Mouse (Mus musculus) G1E (cell line): ENCODE measurements around the gene Lmod1. TPM values are rescaled to one million over a fixed set of nuclear protein-coding genes. Genes with fewer than 3 reads are reported as not detected.

Experiments used
- ATAC-seq: 2 replicates; pipeline ENCODE4 v1.8.0; 2016; ENCODE audit warnings: mild to moderate bottlenecking; ENCODE audit not compliant: insufficient number of reproducible peaks, poor library complexity, low FRiP score, severe bottlenecking; ENCODE audit errors: extremely low read depth
- DNase-seq: peaks from one replicate; pipeline ENCODE4 v3.0.0; 2012; ENCODE audit warnings: low spot score
- H3K27me3 ChIP-seq: 2 replicates; pipeline ENCODE4 v1.6.1; 2012; ENCODE audit warnings: mild to moderate bottlenecking, low read length, inconsistent platforms; ENCODE audit not compliant: insufficient read depth
- H3K36me3 ChIP-seq: replicated peaks from 2 replicates; pipeline ENCODE3; 2012; ENCODE audit warnings: mild to moderate bottlenecking, inconsistent platforms
- H3K4me1 ChIP-seq: 2 replicates; pipeline ENCODE4 v1.6.1; 2012; ENCODE audit warnings: low read depth, low read length, inconsistent platforms, mixed read lengths; ENCODE audit not compliant: insufficient read depth
- H3K4me3 ChIP-seq: 2 replicates; pipeline ENCODE4 v1.5.1; 2012; ENCODE audit warnings: low read depth, mild to moderate bottlenecking, inconsistent platforms, low read length, moderate library complexity, mixed read lengths
- H3K9me3 ChIP-seq: replicated peaks from 2 replicates; pipeline ENCODE4 v1.6.1; 2012; ENCODE audit warnings: inconsistent platforms
- CTCF ChIP-seq: IDR thresholded peaks from 2 replicates; pipeline ENCODE4 v1.5.1; 2012; ENCODE audit warnings: low read depth, low read length, inconsistent platforms, mixed read lengths
- GATA1 ChIP-seq: IDR thresholded peaks from 2 replicates; pipeline ENCODE4 v1.6.1; 2012; ENCODE audit warnings: borderline replicate concordance, low read length, inconsistent platforms, mixed read lengths
- GATA2 ChIP-seq: IDR thresholded peaks from 2 replicates; pipeline ENCODE4 v1.6.1; 2012; ENCODE audit warnings: low read depth, low read length, inconsistent platforms, borderline replicate concordance
- POLR2AphosphoS5 ChIP-seq: IDR thresholded peaks from 2 replicates; pipeline ENCODE4 v1.6.1; 2012; ENCODE audit warnings: low read depth, low read length, inconsistent platforms; ENCODE audit not compliant: insufficient replicate concordance
- TAL1 ChIP-seq: conservative IDR thresholded peaks from 2 replicates; pipeline ENCODE4 v1.6.1; 2012; ENCODE audit warnings: low read depth, low read length, inconsistent platforms, mixed read lengths
- polyA plus RNA-seq: library from polyadenylated mRNA; stranded (reverse); fragments of >175 nt; gene quantifications from 2 replicates; pipeline ENCODE4 v1.2.3, GENCODE M21; 2012
- total RNA-seq, 2 experiments: library from RNA; stranded (forward) in 1 of 2; stranded (reverse) in 1 of 2; fragments of 200-1000 nt in 1 of 2; fragments of >200 nt in 1 of 2; fragmentation: Nextera tagmentation in 1 of 2; gene quantifications; 2 replicates each; pipeline ENCODE4 v1.2.3; 2014 to 2017

Lmod1 gene
- total RNA-seq (2014; fragmentation: Nextera tagmentation) = not detected in 2 replicates
- total RNA-seq (2017) = 0.06 and 0.16 TPM in 2 replicates
- polyA plus RNA-seq = not detected in 2 replicates

DNA sequence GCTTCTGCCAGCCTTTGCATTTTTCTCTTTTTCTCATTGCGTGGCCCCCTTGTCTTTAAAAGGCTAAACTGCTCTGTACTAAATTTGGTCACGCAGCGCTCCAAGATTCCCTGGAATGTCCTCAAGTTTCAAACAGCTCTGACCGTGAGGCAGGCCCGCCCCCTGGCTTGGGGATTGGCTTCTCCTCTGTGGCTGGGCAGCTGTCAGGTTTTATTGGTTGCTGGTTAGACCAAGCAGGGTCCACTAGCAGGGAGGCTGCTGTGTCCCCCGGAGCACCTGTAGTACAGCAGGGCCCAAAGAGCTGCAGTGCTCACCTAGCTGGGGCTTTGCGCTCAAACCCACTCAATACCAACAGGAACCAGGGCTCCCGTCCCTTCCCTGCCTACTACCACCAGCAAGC is at the start of gene Lmod1:
Gene Lmod1 (plus strand): TSS at position 237 of the 400 bp plus-strand sequence.
- no peak within 1 kb of the TSS for H3K4me3 ChIP-seq
- H3K4me1 ChIP-seq = no peaks in the 10 kb centered on the region
- H3K27me3 ChIP-seq = peaks cover 60% of the 10 kb centered on the region

DNA sequence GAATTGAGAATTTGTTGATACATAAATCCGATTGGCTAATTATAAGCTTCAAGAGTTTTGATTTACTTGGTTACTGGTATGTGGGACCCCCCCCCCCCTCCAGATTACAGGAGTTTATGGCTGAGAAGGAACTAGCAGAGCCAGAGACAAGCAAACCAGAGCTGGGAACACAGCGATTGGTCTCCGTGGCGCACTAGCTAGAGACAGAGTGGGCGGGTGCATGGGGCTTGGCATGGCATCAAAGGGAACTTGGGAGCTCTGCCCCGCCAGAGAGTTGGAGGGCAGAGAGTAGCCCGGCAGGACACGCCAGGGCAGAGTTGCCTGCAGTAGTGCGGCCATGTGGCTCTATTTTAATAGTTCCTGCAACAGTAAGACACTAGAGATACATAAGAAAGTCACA is 44.0 kb upstream of the Lmod1 start:
- no peak overlapping the region for H3K4me3 ChIP-seq
- no peak for ATAC-seq
- H3K36me3 ChIP-seq = no peaks in the 10 kb centered on the region
- DNase-seq = no peak
- TF ChIP-seq POLR2AphosphoS5 (no peak), GATA2 (no peak), GATA1 (no peak), CTCF (no peak), TAL1 (no peak)
- peaks cover 8% of the 10 kb centered on the region; the same call in 1 of the 2 replicates for H3K4me1 ChIP-seq
- peaks cover 3% of the 10 kb centered on the region; the same call in 1 of the 2 replicates for H3K9me3 ChIP-seq
- H3K27me3 ChIP-seq = peaks cover 23% of the 10 kb centered on the region

More for the DNA sequence above, at the start of gene Lmod1:
- ATAC-seq = no peak
- Histone ChIP-seq H3K9me3 (no peaks in the 10 kb centered on the region), H3K36me3 (no peaks in the 10 kb centered on the region)
- DNase-seq = no peak
- TF ChIP-seq TAL1 = no peak
- no peak for TF ChIP-seq CTCF
- no peak for TF ChIP-seq POLR2AphosphoS5
- no peak for TF ChIP-seq GATA1
- TF ChIP-seq GATA2 = no peak

DNA sequence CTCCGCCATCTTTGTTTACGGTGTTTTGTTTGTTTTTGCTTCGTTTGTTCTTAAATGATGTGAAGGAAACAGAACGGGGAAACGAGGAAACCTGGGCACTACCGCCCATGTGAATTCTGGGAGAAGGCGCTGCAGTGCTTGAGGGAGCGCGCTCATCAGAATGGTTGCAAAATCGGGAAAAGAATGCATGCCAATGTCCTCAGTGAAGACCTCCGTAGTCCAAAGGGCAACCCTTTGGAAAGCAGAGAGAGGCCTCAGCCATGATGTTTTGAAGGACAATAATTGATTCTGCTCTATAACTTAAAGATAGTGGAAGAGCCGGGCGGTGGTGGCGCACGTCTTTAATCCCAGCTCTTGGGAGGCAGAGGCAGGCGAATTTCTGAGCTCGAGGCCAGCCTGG is 42.8 kb upstream of the Lmod1 start:
- no peak for ATAC-seq

DNA sequence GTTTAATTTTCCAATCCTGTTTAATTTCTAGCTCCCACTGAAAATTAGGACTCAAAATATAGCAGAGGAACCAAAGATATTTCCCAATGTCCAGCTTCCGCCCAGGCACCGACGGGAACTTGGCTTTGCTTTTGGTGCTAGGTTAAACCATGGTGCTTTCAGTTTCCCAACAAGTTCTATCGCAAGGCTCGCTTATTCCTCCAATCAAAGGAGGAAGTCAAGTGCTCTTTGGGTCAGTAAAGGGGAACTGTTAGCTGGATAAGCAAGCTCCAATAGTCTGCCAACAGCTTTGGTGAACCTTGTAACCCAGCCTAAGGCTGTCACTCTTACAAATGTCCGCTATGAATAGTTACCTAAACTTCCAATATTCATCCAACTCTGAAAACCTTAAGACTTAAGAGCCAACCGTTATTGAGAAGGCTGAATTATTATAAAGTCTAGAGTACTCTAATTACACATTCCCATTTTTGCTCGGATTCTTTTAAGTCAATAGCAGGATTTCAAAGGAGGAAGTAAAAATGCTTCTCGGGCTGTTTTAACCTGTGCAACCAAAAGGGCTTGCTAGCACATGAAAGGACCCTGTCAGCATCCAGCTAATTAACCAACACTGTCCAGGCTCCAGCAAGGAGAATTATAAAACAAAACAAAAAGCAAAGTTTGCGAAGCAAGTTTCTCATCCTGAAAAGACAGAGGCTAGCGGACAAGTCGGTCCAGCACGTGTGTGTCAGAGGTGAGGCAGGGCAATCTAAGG is 41.9 kb upstream of the Lmod1 start:
- H3K4me1 ChIP-seq = peaks cover 8% of the 10 kb centered on the region; the same call in 1 of the 2 replicates
- no peak overlapping the region for H3K4me3 ChIP-seq
- H3K36me3 ChIP-seq = no peaks in the 10 kb centered on the region
- DNase-seq (no peak), ATAC-seq (no peak)
- TF ChIP-seq GATA1 (no peak), GATA2 (no peak), CTCF (no peak), POLR2AphosphoS5 (no peak), TAL1 (no peak)
- H3K27me3 ChIP-seq = peaks cover 28% of the 10 kb centered on the region
- peaks cover 3% of the 10 kb centered on the region; the same call in 1 of the 2 replicates for H3K9me3 ChIP-seq

More for the DNA sequence above, 42.8 kb upstream of the Lmod1 start:
- no peak for DNase-seq
- Histone ChIP-seq H3K9me3 (peaks cover 3% of the 10 kb centered on the region; the same call in 1 of the 2 replicates), H3K36me3 (no peaks in the 10 kb centered on the region), H3K27me3 (peaks cover 28% of the 10 kb centered on the region), H3K4me3 (no peak overlapping the region), H3K4me1 (peaks cover 8% of the 10 kb centered on the region; the same call in 1 of the 2 replicates)
- TF ChIP-seq TAL1 (no peak), CTCF (no peak), POLR2AphosphoS5 (no peak), GATA2 (no peak), GATA1 (no peak)

DNA sequence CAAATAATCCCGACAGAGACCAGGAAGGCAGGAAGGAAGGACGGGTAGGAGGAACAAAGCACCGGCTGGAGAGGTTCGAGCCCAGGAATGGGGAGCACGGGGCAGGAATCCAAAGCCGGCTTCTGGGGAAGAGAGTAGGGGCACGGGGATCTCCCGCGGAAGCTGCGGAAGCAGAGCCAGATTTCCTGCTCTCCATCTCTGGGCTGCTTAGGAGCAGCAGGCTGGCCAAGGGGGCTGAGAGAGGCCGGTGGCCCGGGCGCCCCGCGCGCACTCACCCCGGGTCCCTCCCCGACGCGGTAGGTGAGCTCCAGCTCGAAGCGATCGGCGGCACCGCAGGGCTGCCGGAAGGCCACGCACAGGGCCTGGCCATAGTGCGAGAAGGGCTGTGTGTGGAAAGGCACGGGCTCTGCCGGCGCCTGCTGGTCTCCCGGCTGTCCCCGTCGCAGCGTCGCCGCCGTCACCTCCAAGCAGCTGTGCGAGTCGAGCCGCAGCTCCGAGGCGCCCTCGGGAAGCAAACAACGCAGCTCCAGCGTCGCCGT is 41.3 kb upstream of the Lmod1 start:
- peaks cover 3% of the 10 kb centered on the region; the same call in 1 of the 2 replicates for H3K9me3 ChIP-seq
- DNase-seq (no peak), ATAC-seq (no peak)
- H3K4me3 ChIP-seq = 0 out of 2 replicates have a peak overlapping the region, but pooled peaks have one; percentile 25
- no peak for TF ChIP-seq GATA1
- TF ChIP-seq POLR2AphosphoS5 = no peak
- no peak for TF ChIP-seq TAL1
- TF ChIP-seq GATA2 = no peak
- no peak for TF ChIP-seq CTCF
- H3K27me3 ChIP-seq = peaks cover 28% of the 10 kb centered on the region
- H3K36me3 ChIP-seq = no peaks in the 10 kb centered on the region
- peaks cover 8% of the 10 kb centered on the region; the same call in 1 of the 2 replicates for H3K4me1 ChIP-seq

DNA sequence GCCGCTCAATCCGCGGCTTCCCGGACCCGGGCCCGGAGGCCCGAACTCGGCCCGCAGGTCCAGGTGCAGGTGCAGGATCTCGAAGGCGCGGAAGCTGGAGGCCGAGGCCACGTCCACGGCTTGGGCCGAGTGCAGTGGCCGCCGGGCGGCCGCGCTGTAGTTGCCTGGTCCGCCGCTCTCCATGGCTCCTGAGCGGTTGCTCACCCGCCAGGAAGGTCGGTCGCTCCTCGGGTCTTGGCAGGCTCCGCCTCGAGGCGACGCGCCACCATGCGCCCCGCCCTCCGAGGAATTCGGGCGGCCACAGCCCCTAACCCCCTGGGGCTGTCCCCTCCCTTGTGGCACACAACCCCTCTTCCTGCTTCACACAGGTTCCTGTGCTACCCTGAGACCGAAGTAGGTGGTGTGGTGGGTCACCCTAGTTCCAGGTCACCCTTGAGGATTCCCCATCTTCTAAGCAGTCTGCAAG is 40.7 kb upstream of the Lmod1 start, which contains the start of gene Rnpep:
Gene Rnpep (minus strand): TSS at position 259 of the 466 bp plus-strand sequence.
- Histone ChIP-seq H3K4me3 (peak within 1 kb of the TSS; percentile 25; the same call in 1 of the 2 replicates), H3K27me3 (peaks cover 28% of the 10 kb centered on the region), H3K36me3 (no peaks in the 10 kb centered on the region), H3K9me3 (peaks cover 3% of the 10 kb centered on the region; the same call in 1 of the 2 replicates), H3K4me1 (peaks cover 8% of the 10 kb centered on the region; the same call in 1 of the 2 replicates)
- TF ChIP-seq GATA2 = no peak
- no peak for TF ChIP-seq GATA1
- TF ChIP-seq CTCF = no peak
- no peak for TF ChIP-seq TAL1
- TF ChIP-seq POLR2AphosphoS5 = no peak
- DNase-seq (no peak), ATAC-seq (no peak)
